Mouse (Mus musculus) limb, embryonic 14.5 days (tissue): ENCODE data around the gene Sdf4. TPM values are rescaled to one million over a fixed set of nuclear protein-coding genes. Genes with fewer than 3 reads are reported as not detected.

Source experiments
- ATAC-seq: fragments of 200-750 bp; cut with Nextera tagmentation; 2 replicates; pipeline ENCODE4 v1.8.0; 2017; ENCODE audit warnings: low read depth, moderate number of reproducible peaks, moderate TSS enrichment; ENCODE audit not compliant: low FRiP score
- DNase-seq: peaks from one replicate; pipeline ENCODE4 v3.0.0-alpha.2; 2015; ENCODE audit warnings: low spot score
- H3K27ac ChIP-seq: fragments of 300-500 bp; sonication (generic); replicated peaks from 2 replicates; pipeline ENCODE4 v1.5.1; 2014; ENCODE audit warnings: low read depth, mild to moderate bottlenecking, low read length, moderate library complexity, mixed read lengths
- H3K27me3 ChIP-seq: fragments of 300-500 bp; sonication (generic); 2 replicates; pipeline ENCODE4 v1.6.1; 2014; ENCODE audit warnings: low read length, mixed read lengths; ENCODE audit not compliant: control insufficient read depth, insufficient read depth
- H3K36me3 ChIP-seq: fragments of 300-500 bp; sonication (generic); 2 replicates; pipeline ENCODE4 v1.6.1; 2014; ENCODE audit warnings: mild to moderate bottlenecking, low read length, moderate library complexity, mixed read lengths; ENCODE audit not compliant: control insufficient read depth, insufficient read depth
- H3K4me1 ChIP-seq: fragments of 300-500 bp; sonication (generic); 2 replicates; pipeline ENCODE4 v1.6.1; 2014; ENCODE audit warnings: antibody characterized with exemption, low read length, mixed read lengths; ENCODE audit not compliant: control insufficient read depth, insufficient read depth
- H3K4me2 ChIP-seq: fragments of 300-500 bp; sonication (generic); replicated peaks from 2 replicates; pipeline ENCODE4 v1.6.1; 2014; ENCODE audit warnings: low read depth, mild to moderate bottlenecking, low read length, moderate library complexity; ENCODE audit not compliant: severe bottlenecking
- H3K4me3 ChIP-seq: fragments of 300-500 bp; sonication (generic); replicated peaks from 2 replicates; pipeline ENCODE4 v1.5.1; 2014; ENCODE audit warnings: low read length
- H3K9ac ChIP-seq: fragments of 300-500 bp; sonication (generic); 2 replicates; pipeline ENCODE4 v1.6.1; 2014; ENCODE audit warnings: mild to moderate bottlenecking, low read depth, low read length, moderate library complexity; ENCODE audit not compliant: severe bottlenecking
- H3K9me3 ChIP-seq: fragments of 300-500 bp; sonication (generic); 2 replicates; pipeline ENCODE4 v1.6.1; 2016; ENCODE audit warnings: low read length; ENCODE audit not compliant: control insufficient read depth
- POLR2A ChIP-seq: fragments of 200-500 bp; IDR thresholded peaks from 2 replicates; pipeline ENCODE4 v1.8.0; 2012; ENCODE audit warnings: inconsistent platforms, mild to moderate bottlenecking, moderate library complexity, borderline replicate concordance; ENCODE audit not compliant: insufficient read depth, insufficient read length; ENCODE audit errors: extremely low read depth
- WGBS: fragments of 180-500 bp; shearing (Covaris S2); extraction: QIAGEN DNeasy Blood & Tissue Kit; methylation state at CpG from one replicate; pipeline ENCODE4 v1.1.7; 2014; 5-methylcytosine and 5-hydroxymethylcytosine counted together
- polyA plus RNA-seq, 2 experiments: library from polyadenylated mRNA; depleted of rRNA in 1 of 2; stranded (reverse) in 1 of 2; unstranded in 1 of 2; fragments of >200 nt; fragmentation: Nextera tagmentation in 1 of 2; extraction: Ambion mirVana in 1 of 2; gene quantifications; 2 replicates each; pipeline versions ENCODE4 v1.2.1 to v1.2.3; 2012 to 2014

Sdf4 gene
- 52.4 and 74.5 TPM in 2 replicates for polyA plus RNA-seq (2012; rRNA removed)
- polyA plus RNA-seq (2014; fragmentation: Nextera tagmentation; extraction: Ambion mirVana): 171 TPM in 2 replicates

- Histone ChIP-seq H3K4me3 (peak within 1 kb of the TSS; percentile 88), H3K27me3 (no peaks in the 10 kb centered on the region), H3K27ac (peak within 1 kb of the TSS; percentile 95), H3K4me1 (peaks cover 19% of the 10 kb centered on the region), H3K9ac (peak within 1 kb of the TSS; percentile 88), H3K36me3 (peaks cover 16% of the 10 kb centered on the region), H3K9me3 (no peaks in the 10 kb centered on the region), H3K4me2 (peak within 1 kb of the TSS; percentile 98)
- WGBS: 1% methylated on average over 73 of the region's 99 CpGs
- TF ChIP-seq POLR2A: peak; percentile 81; the same call in 1 of the 2 replicates
- ATAC-seq (peak; percentile 80), DNase-seq (peak; percentile 67)
Measured at GRCm38 (mm10) chr4:155992241-155992905, at the start of gene Sdf4, which contains the start of gene B3galt6. Sdf4 (plus strand) TSS chr4:155992872. B3galt6 (minus strand) TSS chr4:155992649.

- WGBS: 0% methylated on average over 17 of the region's 17 CpGs
- H3K4me2 ChIP-seq: peak overlapping the region; percentile 87
- ATAC-seq (peak; percentile 25; the same call in 1 of the 2 replicates), DNase-seq (no peak)
- H3K4me1 ChIP-seq: peaks cover 15% of the 10 kb centered on the region
- peak overlapping the region; percentile 82 for H3K27ac ChIP-seq
- TF ChIP-seq POLR2A: no peak
- H3K27me3 ChIP-seq: no peaks in the 10 kb centered on the region
- peaks cover 18% of the 10 kb centered on the region for H3K36me3 ChIP-seq
- no peaks in the 10 kb centered on the region for H3K9me3 ChIP-seq
- H3K9ac ChIP-seq: peak overlapping the region; percentile 86
- peak overlapping the region; percentile 99 for H3K4me3 ChIP-seq
Measured at GRCm38 (mm10) chr4:155943049-155943452, 49.6 kb upstream of the Sdf4 start.

GRCm38 (mm10) chr4:155943534-155944249, 49.0 kb upstream of the Sdf4 start, which contains the start of gene Ube2j2:
Ube2j2 (plus strand) TSS chr4:155943831.
- Histone ChIP-seq H3K4me1 (peaks cover 15% of the 10 kb centered on the region), H3K4me2 (peak within 1 kb of the TSS; percentile 90), H3K9me3 (no peaks in the 10 kb centered on the region), H3K27ac (peak within 1 kb of the TSS; percentile 82), H3K4me3 (peak within 1 kb of the TSS; percentile 99), H3K27me3 (no peaks in the 10 kb centered on the region), H3K9ac (peak within 1 kb of the TSS; percentile 86), H3K36me3 (peaks cover 24% of the 10 kb centered on the region)
- 1% methylated on average over 51 of the region's 85 CpGs for WGBS
- peak; percentile 59; the same call in 1 of the 2 replicates for TF ChIP-seq POLR2A
- peak; percentile 97 for ATAC-seq
- DNase-seq: peak; percentile 95

GRCm38 (mm10) chr4:155944271-155944670, 48.4 kb upstream of the Sdf4 start:
- 0% methylated on average over 17 of the region's 17 CpGs for WGBS
- H3K27ac ChIP-seq: peak overlapping the region; percentile 63

GRCm38 (mm10) chr4:155947094-155947493, 45.6 kb upstream of the Sdf4 start:
- no peak overlapping the region for H3K4me2 ChIP-seq
- H3K4me1 ChIP-seq: peaks cover 15% of the 10 kb centered on the region
- H3K27ac ChIP-seq: no peak overlapping the region
- TF ChIP-seq POLR2A: no peak
- peaks cover 56% of the 10 kb centered on the region for H3K36me3 ChIP-seq
- H3K27me3 ChIP-seq: no peaks in the 10 kb centered on the region
- H3K9me3 ChIP-seq: no peaks in the 10 kb centered on the region
- no peak overlapping the region for H3K9ac ChIP-seq
- ATAC-seq: no peak
- H3K4me3 ChIP-seq: no peak overlapping the region
- DNase-seq: no peak

More at GRCm38 (mm10) chr4:155944271-155944670, 48.4 kb upstream of the Sdf4 start:
- DNase-seq: no peak
- no peak for TF ChIP-seq POLR2A
- peak overlapping the region; percentile 90 for H3K4me2 ChIP-seq
- H3K9me3 ChIP-seq: no peaks in the 10 kb centered on the region
- H3K9ac ChIP-seq: peak overlapping the region; percentile 86
- peaks cover 15% of the 10 kb centered on the region for H3K4me1 ChIP-seq
- peak overlapping the region; percentile 99 for H3K4me3 ChIP-seq
- peaks cover 30% of the 10 kb centered on the region for H3K36me3 ChIP-seq
- no peaks in the 10 kb centered on the region for H3K27me3 ChIP-seq
- no peak for ATAC-seq
